Mouse (Mus musculus) ovary, postnatal 36 days (tissue): Measurements from ENCODE around the gene Nmrk2.

ENCODE experiments used
- DNase-seq: peaks from one replicate; pipeline ENCODE4 v3.0.0; 2022; ENCODE audit warnings: low spot score, mixed read lengths

The Nmrk2 gene

GRCm38 (mm10) chr10:81162318-81162652, 39.6 kb downstream of the Nmrk2 start:
- DNase-seq, result no peak

GRCm38 (mm10) chr10:81161602-81162317, 40.1 kb downstream of the Nmrk2 start:
- no peak for DNase-seq

- DNase-seq, result no peak
Measured at GRCm38 (mm10) chr10:81154736-81155135, 47.1 kb downstream of the Nmrk2 start.

GRCm38 (mm10) chr10:81154313-81154712, 47.5 kb downstream of the Nmrk2 start:
- DNase-seq, result no peak

- DNase-seq, result no peak
Measured at GRCm38 (mm10) chr10:81152609-81153008, 49.2 kb downstream of the Nmrk2 start.

GRCm38 (mm10) chr10:81151261-81151660, 50.6 kb downstream of the Nmrk2 start:
- DNase-seq, result no peak
